Mouse (Mus musculus) left cerebral cortex, adult 18-20 months (tissue): Measurements from ENCODE around the gene Syt12. TPM values are rescaled to one million over a fixed set of nuclear protein-coding genes. Genes with fewer than 3 reads are reported as not detected.

Experiments
- DNase-seq, 2 experiments: peaks; one replicate each; pipeline ENCODE4 v3.0.0; 2021 to 2022; ENCODE audit warnings: low spot score in 2 of 2, mixed read lengths in 1 of 2
- total RNA-seq, 2 experiments: library from RNA; stranded (reverse); gene quantifications; 2 replicates each; pipeline ENCODE4 v1.2.3; 2021

Gene Syt12
- total RNA-seq, 2 experiments from 2014 or later: 38.2 to 55.8 TPM

- no peak for DNase-seq
Measured at GRCm38 (mm10) chr19:4419711-4420110, 57.5 kb downstream of the Syt12 start.

- DNase-seq: no peak
Measured at GRCm38 (mm10) chr19:4417713-4418112, 59.5 kb downstream of the Syt12 start.

- DNase-seq: peak; percentile 54 to 77
Measured at GRCm38 (mm10) chr19:4417183-4417582, 60.1 kb downstream of the Syt12 start.

- DNase-seq: no peak
Measured at GRCm38 (mm10) chr19:4414631-4415030, 62.6 kb downstream of the Syt12 start.

GRCm38 (mm10) chr19:4409062-4409461 is 68.2 kb downstream of the Syt12 start:
- no peak for DNase-seq

GRCm38 (mm10) chr19:4404840-4405239 is 72.4 kb downstream of the Syt12 start:
- DNase-seq: no peak

GRCm38 (mm10) chr19:4398959-4399358 is 78.3 kb downstream of the Syt12 start:
- no peak for DNase-seq

GRCm38 (mm10) chr19:4398630-4398948 is 78.7 kb downstream of the Syt12 start:
- no peak for DNase-seq

GRCm38 (mm10) chr19:4397798-4398629 is 79.2 kb downstream of the Syt12 start, which contains the start of gene Kdm2a:
TSS of gene Kdm2a (minus strand) at chr19:4398285.
- DNase-seq: peak; percentile 26 to 27

- DNase-seq: peak; percentile 91 to 94
Measured at GRCm38 (mm10) chr19:4396998-4397797, 80.0 kb downstream of the Syt12 start.

- peak in 1 of 2 experiments; percentile 11 for DNase-seq
Measured at GRCm38 (mm10) chr19:4396081-4396997, 80.9 kb downstream of the Syt12 start.

Other genes with a start within 250 kb of the Syt12 start
- 10 to 100 TPM; 13.4 to 18.2 TPM for gene Pold4, start 245.5 kb downstream of the Syt12 start, total RNA-seq
- gene Ssh3, start 208.3 kb downstream of the Syt12 start, total RNA-seq: 10 to 100 TPM; 49.2 to 52.4 TPM
- gene Ankrd13d, start 194.3 kb downstream of the Syt12 start, total RNA-seq: 10 to 100 TPM; 67.2 to 71.2 TPM
- gene Grk2, start 171.2 kb downstream of the Syt12 start, total RNA-seq: 100 to 1,000 TPM; 224 to 230 TPM
- 10 to 100 TPM; 74.0 to 77.0 TPM for gene Kdm2a, start 79.2 kb downstream of the Syt12 start, total RNA-seq
- gene Rhod, start 38.0 kb downstream of the Syt12 start, total RNA-seq: 1 to 10 TPM in 1 of 2 experiments, under 1 TPM in 1; 0.59 to 1.3 TPM
- gene 2010003K11Rik, start 21.1 kb upstream of the Syt12 start, total RNA-seq: not detected
- gene Pcx, start 33.0 kb upstream of the Syt12 start, total RNA-seq: 10 to 100 TPM; 68.0 to 79.3 TPM
- gene Lrfn4, start 138.2 kb upstream of the Syt12 start, total RNA-seq: 10 to 100 TPM; 41.9 to 46.4 TPM
- gene Rce1, start 148.2 kb upstream of the Syt12 start, total RNA-seq: 10 to 100 TPM; 27.3 to 27.7 TPM
- gene Gm960, start 221.2 kb upstream of the Syt12 start, total RNA-seq: 1 to 10 TPM; 1.1 to 1.8 TPM
- gene Sptbn2, start 233.7 kb upstream of the Syt12 start, total RNA-seq: 100 to 1,000 TPM; 505 to 509 TPM